Mouse (Mus musculus): ENCODE results near the gene Arid3a.

GRCm38 (mm10) chr10:79896306-79896705 lies 30.5 kb upstream of the Arid3a start:
- no peak for TF ChIP-seq CTCF (conservative IDR thresholded peaks at IDR 0.05; ENCODE audit: insufficient read depth, insufficient read length, low read depth, low read length)
- no peak for TF ChIP-seq POLR2A (IDR thresholded peaks at IDR 0.05; ENCODE audit: low read depth, low read length)
